Mouse (Mus musculus): ENCODE results near the gene Tnnt2.

Gene Tnnt2

DNA sequence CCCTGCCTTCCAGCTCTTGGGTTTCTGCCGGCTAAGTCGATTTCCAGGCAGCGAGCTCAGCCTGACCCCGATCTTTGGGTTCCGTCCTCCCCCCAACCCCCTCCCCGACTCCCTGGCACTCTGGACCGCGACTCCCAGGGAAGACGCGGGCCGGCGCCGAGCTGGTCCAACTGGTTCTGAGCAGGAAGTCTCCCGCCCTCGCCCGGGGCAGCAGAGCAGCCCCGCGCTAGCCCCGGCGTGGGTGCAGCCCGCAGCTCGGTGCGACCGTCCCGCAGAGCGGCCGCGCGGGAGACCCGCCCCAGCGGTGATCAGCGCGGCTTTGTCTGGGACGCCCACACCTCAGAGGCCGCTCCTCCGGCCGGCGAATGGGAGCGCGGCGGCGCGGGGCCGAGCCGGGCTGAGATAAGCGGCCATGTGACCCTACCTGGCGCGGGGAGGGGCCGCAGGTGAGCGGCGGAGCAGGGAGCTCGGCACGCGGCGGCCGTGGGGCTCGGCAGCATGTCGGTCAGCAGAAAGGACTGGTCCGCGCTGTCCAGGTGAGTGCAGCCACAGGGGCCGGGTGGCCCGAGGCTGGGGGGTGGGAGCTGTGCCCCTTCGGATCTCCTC lies 17.6 kb upstream of the Tnnt2 start, which contains the start of gene Lad1:
TSS of gene Lad1 (plus strand) at position 118 of the 606 bp plus-strand sequence.
- no peak for DNase-seq

DNA sequence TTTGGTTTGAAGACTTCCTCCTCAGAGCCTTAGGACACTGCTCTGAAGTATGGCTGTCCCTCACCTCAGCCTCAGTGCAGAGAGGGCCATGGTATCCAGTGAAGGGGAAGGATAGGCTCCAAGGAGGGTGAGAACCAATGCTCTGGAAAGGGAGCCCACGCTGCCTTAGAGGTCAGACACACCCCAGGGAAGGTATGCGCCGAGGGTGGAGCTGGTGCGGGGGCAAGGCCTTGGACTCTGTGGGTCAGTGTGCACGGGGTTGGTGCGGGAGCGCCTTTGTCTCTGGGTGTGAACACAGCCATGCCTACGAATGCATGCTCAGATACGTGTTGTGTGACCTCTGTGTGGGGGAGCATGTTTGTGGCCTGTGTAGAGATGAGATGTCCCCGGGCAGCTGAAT lies 16.1 kb upstream of the Tnnt2 start:
- DNase-seq, result no peak

DNA sequence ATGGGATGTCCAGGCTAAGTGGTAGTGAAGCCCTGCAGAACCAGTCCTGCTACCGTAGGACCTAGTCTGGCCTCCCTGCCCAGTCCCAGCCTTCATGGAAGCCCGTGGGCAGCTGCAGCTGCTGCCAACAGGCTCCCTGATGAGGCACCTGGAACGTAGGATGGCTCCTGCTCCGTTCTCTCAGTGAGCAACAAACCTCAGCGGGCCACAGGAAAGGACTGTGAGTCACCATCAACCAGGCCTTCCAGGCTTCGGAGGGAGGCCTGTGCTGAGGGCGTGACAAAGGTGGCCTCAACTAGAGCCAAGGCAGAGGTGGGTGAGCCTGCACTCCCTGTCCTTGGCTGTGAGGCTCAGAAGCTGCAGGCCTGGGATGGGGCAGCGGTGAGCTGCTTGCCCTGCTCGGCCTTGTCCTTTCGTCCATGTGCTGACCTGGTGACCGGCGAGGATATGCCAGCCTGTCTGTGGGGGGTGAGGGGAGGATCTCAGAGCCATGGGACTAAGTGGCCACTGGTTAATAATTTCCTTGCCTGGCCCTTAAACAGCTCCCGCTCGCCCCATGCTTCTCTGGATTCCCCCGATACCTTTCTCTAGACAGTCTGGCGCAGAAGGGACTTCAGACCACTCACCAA lies 15.3 kb upstream of the Tnnt2 start:
- DNase-seq, result no peak

DNA sequence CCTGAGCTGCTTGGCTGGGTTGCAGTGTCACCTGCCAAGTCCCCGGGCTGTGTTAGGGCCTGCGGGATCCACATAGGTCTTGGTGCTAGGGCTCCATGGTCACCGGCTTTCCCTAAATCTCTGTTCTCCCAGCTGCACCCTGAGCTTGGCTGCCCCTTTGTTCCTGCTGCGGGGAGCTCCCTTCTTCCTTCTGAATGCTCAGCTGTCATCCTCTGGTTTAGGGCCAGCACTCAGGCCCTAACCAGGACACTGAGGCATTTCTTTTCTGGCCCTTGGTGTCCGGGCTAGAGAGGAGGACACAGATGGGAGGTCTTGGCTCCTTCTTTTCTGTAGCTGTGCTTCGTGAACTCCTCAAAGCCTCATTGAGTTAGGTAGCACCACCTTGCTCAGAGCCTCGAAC lies 14.4 kb upstream of the Tnnt2 start:
- no peak for DNase-seq

DNA sequence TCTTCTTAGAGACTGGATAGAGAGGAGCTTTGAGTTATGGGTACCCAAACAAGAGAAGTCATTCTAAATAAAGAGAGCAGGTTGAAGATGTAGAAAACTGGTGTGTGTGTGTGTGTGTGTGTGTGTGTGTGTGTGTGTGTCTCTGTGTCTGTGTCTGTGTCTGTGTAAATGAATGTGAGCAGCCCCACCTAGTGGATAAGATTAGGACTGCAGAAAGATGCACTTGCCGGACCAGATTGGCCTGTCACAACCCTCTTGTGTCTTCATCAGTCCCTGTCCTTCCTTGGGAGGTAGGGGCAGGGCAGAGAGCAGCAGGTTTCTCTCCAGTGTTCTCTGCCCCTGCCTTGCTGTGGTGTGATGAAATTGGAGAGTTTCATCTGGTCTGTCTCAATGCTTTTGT lies 7.2 kb upstream of the Tnnt2 start:
- no peak for DNase-seq

DNA sequence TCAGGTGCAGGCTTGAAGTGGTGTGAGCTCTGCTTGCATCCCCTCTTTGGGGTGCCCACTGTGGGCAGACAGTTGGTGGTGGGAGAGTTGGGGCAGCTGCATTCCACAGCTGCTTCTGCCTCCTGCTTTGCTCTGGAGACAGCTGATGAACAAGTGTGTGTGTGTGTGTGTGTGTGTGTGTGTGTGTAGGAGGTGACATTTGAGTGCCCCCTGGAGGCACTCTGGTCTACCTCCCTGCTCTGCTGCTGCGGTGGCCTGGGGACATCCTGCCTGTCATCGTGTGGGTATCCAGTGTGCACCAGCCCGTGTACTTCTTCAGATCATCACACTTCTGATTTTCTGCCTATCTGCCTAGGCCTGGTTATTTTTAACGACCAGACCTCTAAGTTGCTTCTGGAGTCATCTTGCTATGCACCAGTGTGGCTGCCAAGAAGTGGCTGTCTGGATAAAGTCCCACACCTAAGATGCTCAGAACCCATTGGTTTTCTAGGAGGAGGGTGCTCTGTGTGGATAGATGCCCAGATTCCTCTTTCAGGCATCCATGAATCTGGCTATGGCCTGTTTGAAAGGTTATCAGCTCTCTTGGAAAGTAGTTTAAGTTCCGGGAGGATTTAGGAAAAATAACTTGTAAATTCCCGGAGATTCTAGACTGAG lies 1.8 kb upstream of the Tnnt2 start:
- no peak for DNase-seq

DNA sequence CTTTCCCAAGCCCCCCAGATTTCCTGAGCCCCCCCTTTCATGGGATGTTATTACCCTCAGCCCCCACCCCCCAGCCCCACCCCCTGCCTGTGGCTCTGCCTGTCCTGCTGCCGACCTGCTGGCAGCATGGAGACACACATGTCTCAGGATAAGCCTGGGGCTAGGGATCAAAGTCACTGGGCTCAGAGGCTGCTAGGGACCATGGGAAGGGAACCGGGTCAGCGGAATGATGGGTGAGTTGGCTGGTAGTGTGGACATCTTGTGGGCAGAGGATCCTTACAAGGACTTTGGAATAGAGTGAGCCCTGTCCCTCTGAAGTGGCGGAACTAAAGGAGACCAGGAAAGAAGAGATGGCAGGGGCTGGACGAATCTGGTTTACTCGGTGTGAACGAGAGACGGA lies 1.2 kb upstream of the Tnnt2 start:
- DNase-seq, result no peak

DNA sequence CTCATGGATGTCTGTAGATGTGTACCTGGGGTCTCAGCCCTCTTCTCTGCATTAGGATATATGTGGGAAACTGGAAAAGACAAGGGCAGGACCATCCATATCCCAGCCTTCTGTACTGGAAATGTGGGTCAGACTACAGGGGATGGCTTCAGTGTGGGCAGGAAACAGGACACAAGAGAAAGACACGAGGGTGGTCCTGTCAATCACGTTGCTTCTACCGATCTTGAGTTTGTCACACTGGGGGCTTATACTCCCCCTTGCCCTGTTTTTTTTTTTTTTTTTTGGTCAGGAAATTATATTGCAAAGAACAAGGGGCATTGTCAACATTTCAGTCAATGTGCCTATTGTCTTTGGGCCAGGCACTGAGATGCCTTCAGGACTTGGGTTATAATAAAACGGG lies 2.5 kb downstream of the Tnnt2 start:
- no peak for DNase-seq

DNA sequence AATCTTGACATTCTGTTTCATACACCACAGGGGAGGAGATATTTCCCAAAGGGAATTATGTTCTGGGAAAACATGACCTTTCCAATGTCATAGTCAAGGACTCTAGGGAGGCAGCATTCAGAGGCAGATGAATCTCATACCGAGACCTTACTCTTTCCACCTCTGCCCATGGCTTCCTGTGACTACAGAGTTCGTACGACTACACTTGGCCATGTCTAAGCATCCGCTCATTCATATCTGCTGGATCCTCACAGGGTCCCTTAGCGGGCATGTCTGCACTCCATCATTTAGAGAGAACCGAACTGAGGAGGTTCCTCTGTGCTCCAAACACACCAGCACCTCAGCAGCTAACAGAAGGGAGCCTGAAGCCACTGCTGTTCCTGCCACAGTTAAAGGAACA lies 2.9 kb downstream of the Tnnt2 start:
- no peak for DNase-seq

DNA sequence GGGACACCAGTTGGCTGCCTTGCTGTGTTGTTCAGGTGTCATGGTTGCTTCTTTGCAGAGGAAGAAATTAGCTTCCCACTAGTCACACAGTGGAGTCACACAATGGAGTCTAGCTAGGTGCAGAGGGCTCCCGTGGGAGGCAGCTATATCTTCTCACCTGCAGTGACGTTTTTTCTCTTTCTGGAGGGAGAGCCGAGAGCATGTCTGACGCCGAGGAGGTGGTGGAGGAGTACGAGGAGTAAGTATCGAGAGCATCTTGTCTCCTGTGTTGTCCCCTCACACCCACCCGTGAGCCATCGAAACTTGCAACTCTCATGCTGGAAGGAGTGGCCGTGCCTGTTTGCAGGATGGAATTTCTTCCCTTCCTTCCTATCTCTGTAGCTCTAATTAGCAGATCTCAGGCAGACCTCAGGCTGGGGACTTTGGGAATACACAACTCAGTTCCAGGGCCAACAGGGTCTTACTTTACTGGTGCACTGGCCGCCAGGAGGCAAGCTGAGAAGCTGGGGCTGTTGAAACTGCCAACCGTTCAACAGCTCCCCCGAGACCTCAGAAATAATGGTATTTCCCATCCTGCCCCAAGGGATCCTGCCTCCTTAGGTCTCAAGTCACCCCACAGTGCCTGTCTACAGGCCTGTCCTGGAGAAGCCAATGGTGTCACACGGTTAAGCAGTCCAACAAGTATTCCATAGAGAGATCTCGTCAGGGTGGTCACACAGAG lies 4.7 kb downstream of the Tnnt2 start:
- no peak for DNase-seq

DNA sequence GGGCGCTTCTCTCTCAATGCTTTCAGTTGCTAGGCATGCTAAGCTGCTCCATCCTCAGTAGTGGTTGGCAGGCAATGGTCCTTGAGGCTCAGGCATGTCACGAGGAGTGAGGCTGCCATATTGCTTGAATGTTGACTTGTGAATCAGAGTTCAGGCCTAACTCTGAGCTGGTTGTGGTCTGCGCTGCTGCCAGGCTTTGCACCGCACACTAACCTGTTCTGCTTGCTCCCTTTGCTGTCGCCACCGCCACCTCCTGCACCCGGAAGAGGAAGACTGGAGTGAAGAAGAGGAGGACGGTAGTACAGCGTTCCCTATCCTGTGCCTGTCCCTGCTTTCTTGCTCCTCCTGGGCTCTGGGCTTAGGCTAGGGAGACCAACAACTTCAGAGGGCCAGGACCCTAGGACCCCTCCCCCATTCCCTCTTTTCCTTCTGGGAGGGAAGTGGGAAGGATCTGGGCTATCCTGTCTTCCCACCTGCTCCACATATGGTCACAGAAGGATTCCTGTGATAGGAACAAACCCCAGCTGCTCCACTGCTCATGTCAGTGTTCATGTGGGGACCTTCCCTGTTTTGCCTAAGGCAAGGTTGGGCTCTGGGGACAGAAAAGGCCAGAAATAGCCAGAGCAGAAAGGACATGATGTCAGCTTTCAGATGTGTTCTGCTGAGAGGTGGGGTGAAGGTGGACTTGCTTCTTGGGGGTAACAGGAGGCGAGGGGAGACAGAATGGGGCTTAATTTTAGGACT lies 7.5 kb downstream of the Tnnt2 start:
- DNase-seq, result no peak

DNA sequence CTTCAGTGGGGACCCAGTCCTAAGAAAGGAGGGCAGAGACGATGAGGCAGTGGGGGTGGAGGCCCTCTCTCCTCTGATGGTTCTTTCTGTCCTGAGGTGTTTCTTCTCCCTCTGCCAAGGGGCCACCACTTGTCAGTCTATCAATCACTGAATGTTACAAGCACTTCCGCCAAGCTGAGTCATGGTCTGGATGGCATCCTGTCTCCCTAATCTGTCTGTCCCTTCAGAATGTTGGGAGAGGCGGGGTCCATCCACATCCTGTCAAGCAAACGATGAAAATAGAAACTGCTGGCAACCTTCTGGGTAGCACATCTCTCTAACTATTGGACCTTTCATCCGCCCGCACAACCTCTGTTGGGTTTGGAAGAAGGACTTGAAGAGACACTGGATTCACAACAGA lies 8.3 kb downstream of the Tnnt2 start:
- DNase-seq, result no peak

DNA sequence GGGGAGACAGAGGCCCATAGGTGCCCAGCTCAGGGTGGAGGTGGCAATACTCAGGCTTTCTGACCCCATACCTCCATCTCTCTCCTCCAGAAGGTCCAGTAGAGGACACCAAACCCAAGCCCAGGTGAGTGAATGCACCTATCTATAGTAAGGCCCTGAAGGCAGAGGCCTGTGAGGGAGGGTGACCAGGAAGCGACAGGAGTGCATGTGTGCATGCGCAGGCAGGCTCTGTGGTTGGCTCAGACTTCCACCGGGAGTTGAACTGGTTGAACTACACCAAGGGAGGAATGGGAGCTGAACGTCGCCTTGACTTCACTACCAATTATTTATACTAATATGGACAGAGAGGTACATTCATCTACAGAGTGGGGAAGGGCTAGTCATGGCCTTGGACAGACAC lies 10.5 kb downstream of the Tnnt2 start:
- DNase-seq, result no peak

DNA sequence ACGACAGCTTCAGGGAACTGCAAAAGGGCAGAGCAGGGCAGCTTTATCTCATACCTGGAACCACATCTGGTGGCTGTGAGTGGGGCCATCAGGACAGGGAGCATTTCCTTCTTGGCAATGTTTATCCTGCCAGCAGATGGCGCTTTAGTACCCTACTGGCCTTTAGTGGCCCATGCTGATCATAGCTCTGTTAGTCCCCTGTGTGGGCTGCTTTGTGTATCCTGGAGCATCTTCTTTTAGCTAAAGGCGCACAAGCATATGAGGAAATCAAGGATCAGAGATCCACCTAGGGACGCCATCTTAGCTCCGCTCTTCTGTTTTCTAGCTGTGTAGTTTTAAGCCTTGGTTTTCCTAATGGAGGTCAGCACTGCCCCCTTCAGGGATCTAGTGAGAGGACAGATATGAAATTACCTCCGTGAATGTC lies 11.0 kb downstream of the Tnnt2 start:
- DNase-seq, result no peak

DNA sequence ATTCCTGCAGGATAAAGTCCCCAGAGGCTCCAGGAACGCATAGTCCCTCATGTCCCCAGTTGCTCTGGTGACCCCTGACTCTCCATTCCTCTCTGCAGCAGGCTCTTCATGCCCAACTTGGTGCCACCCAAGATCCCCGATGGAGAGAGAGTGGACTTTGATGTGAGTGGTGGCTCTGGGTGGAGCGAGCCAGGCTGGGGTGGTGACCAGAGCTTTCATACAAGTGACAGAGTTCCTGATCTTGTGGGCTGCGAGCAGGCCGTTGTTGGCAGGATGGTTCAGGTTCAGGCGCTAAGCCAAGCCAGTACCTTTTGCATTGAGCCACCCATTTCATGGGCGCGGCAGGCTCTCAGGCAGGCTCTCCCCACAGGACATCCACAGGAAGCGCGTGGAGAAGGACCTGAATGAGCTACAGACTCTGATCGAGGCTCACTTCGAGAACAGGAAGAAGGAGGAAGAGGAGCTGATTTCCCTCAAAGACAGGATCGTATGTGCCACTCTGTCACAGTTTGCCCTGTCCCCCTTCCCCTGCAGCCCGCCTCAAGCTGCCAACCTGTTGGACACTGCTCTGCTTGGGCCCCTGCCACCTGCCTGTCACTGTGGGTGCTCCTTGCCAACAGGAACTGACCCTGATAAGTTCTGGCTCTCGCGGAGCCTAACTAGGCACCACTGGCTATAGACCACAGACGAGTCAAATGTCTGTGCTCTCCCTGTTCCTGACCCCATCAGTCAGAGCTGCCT lies 11.6 kb downstream of the Tnnt2 start:
- no peak for DNase-seq

DNA sequence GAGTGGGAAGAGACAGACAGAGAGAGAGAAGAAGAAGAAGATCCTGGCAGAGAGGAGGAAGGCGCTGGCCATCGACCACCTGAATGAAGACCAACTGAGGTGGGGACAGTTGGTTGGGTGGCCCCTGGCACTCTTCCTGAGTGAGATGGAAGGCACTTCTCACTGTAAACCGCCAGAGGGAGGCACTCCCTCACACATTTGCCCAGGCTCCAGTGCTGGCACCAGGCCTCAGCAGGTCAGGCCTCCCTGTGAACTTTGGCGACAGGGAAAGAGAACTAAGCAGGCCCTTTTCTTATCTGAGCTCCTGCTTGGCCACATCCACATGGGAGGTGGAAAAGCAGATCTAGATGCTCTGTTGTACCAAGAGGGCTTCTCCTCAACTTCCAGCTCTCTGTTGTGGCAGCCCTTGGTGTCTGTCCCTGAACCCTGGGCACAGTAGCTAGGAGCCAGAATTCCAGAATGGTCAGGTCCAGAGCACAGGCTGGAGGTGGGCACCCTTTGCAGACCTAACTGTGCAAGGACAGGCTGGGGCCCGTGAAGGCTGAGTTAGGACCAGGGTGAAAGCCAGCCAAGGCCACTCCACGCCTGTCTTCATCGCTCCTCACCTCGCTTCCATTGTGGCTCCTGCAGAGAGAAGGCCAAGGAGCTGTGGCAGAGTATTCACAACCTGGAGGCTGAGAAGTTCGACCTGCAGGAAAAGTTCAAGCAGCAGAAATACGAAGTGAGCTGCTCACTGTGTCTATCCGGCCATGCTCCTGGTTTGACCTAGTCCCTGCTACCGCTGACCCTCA lies 14.8 kb downstream of the Tnnt2 start:
- DNase-seq, result no peak

DNA sequence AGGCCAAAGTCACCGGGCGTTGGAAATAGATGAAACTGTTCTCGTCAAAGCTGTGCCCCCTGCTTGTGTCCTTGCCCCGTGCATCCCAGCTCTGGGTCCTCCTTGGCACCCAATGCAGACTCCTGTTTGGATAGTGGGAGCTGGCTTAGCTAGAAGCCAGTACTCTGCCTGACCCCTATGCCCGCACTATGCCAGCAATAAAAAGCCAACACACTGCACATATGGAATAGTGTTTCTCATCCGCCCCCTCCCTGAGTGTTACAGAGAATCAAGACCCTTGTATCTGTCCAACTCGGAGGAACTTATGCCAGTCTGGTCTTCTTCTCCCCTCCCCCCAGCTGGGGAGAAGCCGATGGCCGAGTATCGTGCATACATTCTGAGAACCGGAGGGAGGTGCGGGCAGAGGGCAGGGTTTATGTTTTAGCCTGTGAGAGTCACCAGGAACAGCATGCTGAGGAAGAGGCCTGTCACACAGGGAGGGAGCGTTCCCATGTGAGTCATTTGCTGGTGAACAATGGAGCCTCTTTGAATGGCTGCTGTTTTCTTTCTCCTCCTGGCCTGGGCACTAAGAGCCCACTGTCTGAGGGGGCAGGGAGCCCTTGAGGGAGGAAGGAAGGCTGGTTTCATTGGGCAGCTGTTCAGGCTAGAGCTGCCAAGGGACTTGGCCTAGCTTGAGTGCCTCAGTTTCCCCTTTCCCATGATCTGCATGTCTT lies 16.0 kb downstream of the Tnnt2 start:
- no peak for DNase-seq

DNA sequence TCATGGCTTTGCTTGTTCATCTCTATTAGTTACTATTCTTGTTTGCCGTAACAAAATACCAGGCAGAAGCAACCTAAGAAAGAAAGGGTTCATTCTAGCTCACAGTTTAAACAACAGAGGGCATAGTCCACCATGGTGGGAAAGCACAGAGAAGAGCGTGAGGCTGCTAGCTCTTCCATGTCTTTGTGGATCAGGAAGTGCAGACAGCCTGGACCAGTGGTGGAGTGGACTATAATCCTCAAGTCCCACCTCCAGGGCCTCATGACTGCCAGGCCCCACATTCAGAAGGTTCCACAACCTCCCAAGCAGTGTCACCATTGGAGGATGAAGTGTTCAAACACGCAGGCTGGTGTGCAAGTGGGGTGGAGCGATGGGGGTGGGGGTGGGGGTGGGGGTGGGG lies 17.0 kb downstream of the Tnnt2 start:
- DNase-seq, result no peak

DNA sequence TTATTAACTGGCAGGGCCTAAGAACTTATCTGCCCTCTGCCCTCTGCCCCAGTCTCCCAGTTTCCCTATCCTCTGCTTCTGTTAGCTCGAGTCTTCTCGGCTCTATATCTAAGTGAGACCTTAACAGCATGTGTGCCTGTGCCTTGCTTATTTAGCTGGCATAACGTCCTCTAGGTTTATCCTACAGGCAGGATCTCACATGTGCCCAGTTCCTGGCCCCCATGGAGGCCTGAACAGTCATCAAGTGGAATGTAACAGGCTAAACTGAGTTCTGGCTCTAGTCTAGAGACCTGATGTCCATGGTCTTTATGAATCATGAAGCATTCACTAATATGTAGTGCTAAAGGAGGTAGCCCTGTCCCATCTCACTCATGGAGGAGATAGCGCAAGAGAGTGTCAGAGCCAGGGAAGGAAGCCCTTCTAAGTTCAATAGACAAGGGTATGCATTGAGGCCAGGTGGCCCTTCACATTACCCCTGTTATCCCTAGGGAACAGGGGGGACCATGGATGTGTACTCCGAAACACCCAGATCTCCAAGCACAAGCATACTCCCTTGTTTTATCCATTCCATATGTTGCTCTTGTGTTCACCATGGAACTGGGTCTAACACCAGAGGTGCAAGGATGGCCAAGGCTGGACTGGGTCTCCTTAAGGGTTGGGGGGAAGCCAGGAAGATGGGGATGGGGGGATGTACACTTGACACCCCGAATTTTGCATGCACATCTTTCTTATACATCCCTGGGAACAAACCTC lies 18.6 kb downstream of the Tnnt2 start:
- no peak for DNase-seq

DNA sequence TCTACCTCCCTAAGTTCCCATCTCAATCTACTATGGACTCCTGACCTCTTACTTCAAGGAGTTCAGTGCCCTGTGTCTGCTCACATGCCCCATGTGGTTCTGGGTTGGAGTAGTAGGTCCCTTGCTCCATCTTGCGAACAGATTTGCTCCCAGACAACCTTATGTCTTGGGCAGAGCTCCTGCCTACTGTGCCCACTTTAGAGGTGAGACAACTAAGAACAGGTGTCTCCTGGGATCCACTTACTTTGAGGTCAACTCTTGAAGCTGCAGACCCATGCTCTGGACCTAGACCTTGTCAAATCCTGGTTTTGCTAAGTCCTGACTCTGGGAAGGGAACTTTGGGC lies 19.2 kb downstream of the Tnnt2 start:
- no peak for DNase-seq
